Mouse (Mus musculus) MEL (cell line): ENCODE results near the gene Cpt1a. TPM values are rescaled to one million over a fixed set of nuclear protein-coding genes. Genes with fewer than 3 reads are reported as not detected.

Experiments used
- DNase-seq: peaks from one replicate; pipeline ENCODE4 v3.0.0; 2011; ENCODE audit warnings: low read depth, low spot score
- H3K27ac ChIP-seq: 2 replicates; pipeline ENCODE4 v1.5.1; 2012; ENCODE audit warnings: low read depth, mild to moderate bottlenecking, control low read depth, low read length, moderate library complexity; ENCODE audit not compliant: control insufficient read depth
- H3K27me3 ChIP-seq, 2 experiments: fragments of 150-350 bp in 1 of 2; sonication (generic) in 1 of 2; 2 replicates each; pipeline ENCODE4 v1.6.1; 2012; ENCODE audit warnings: low read length in 2 of 2, mild to moderate bottlenecking in 2 of 2, improper control_type of control experiment in 1 of 2, moderate library complexity in 1 of 2; ENCODE audit not compliant: insufficient read depth in 2 of 2, control insufficient read depth in 1 of 2
- H3K36me3 ChIP-seq, 2 experiments: 2 replicates each; pipeline ENCODE4 v1.6.1; 2012 to 2014; ENCODE audit warnings: low read length in 2 of 2, improper control_type of control experiment in 1 of 2, inconsistent platforms in 1 of 2, mild to moderate bottlenecking in 1 of 2; ENCODE audit not compliant: insufficient read depth in 2 of 2, control insufficient read depth in 1 of 2
- H3K4me1 ChIP-seq, 2 experiments: fragments of 150-350 bp in 1 of 2; sonication (generic) in 1 of 2; 2 replicates each; pipeline ENCODE4 v1.6.1; 2012; ENCODE audit warnings: low read length in 2 of 2, improper control_type of control experiment in 1 of 2, mild to moderate bottlenecking in 1 of 2; ENCODE audit not compliant: insufficient read depth in 2 of 2, control insufficient read depth in 1 of 2
- H3K4me3 ChIP-seq, 2 experiments: fragments of 150-350 bp in 1 of 2; sonication (generic) in 1 of 2; 2 replicates each; pipeline ENCODE4 v1.5.1; 2012; ENCODE audit warnings: low read depth in 2 of 2, low read length in 2 of 2, mild to moderate bottlenecking in 2 of 2, moderate library complexity in 2 of 2, control low read depth in 1 of 2, improper control_type of control experiment in 1 of 2; ENCODE audit not compliant: control insufficient read depth in 1 of 2, insufficient read depth in 1 of 2
- H3K79me2 ChIP-seq: 2 replicates; pipeline ENCODE4 v1.6.1; 2012; ENCODE audit warnings: mild to moderate bottlenecking, low read length, moderate library complexity; ENCODE audit not compliant: control insufficient read depth, poor library complexity, insufficient read depth
- H3K9ac ChIP-seq: 2 replicates; pipeline ENCODE4 v1.6.1; 2012; ENCODE audit warnings: low read depth, mild to moderate bottlenecking, control low read depth, low read length, moderate library complexity; ENCODE audit not compliant: control insufficient read depth, poor library complexity, severe bottlenecking
- H3K9me3 ChIP-seq: fragments of 150-350 bp; sonication (generic); replicated peaks from 2 replicates; pipeline ENCODE4 v1.6.1; 2012; ENCODE audit warnings: mild to moderate bottlenecking, low read length, improper control_type of control experiment, moderate library complexity; ENCODE audit not compliant: insufficient read depth
- E2F4 ChIP-seq: IDR thresholded peaks from 2 replicates; pipeline ENCODE4 v1.6.1; 2011; ENCODE audit warnings: low read depth, low read length, improper control_type of control experiment, borderline replicate concordance
- ELF1 ChIP-seq: IDR thresholded peaks from 2 replicates; pipeline ENCODE4 v1.6.1; 2014; ENCODE audit warnings: low read depth, mild to moderate bottlenecking, inconsistent platforms, low read length, improper control_type of control experiment, moderate library complexity
- ETS1 ChIP-seq: IDR thresholded peaks from 2 replicates; pipeline ENCODE4 v1.6.1; 2012; ENCODE audit warnings: low read depth, mild to moderate bottlenecking, inconsistent platforms, low read length, improper control_type of control experiment, moderate library complexity
- GABPA ChIP-seq: IDR thresholded peaks from 2 replicates; pipeline ENCODE4 v1.6.1; 2012; ENCODE audit warnings: low read depth, mild to moderate bottlenecking, inconsistent platforms, low read length, improper control_type of control experiment, moderate library complexity
- GATA1 ChIP-seq: IDR thresholded peaks from 2 replicates; pipeline ENCODE4 v1.6.1; 2011; ENCODE audit warnings: low read depth, low read length, improper control_type of control experiment
- MAX ChIP-seq: IDR thresholded peaks from 2 replicates; pipeline ENCODE4 v1.6.1; 2011; ENCODE audit warnings: low read length, improper control_type of control experiment
- MEF2A ChIP-seq: IDR thresholded peaks from 2 replicates; pipeline ENCODE4 v1.6.1; 2014; ENCODE audit warnings: low read depth, mild to moderate bottlenecking, inconsistent platforms, low read length, improper control_type of control experiment; ENCODE audit not compliant: poor library complexity, insufficient replicate concordance, severe bottlenecking; ENCODE audit errors: extremely low read depth
- MYB ChIP-seq: IDR thresholded peaks from 2 replicates; pipeline ENCODE4 v1.6.1; 2011; ENCODE audit warnings: mild to moderate bottlenecking, low read depth, low read length, improper control_type of control experiment
- NRF1 ChIP-seq: IDR thresholded peaks from 2 replicates; pipeline ENCODE4 v1.6.1; 2014; ENCODE audit warnings: low read depth, mild to moderate bottlenecking, inconsistent platforms, low read length, improper control_type of control experiment, moderate library complexity; ENCODE audit not compliant: poor library complexity, insufficient read depth, severe bottlenecking
- POLR2A ChIP-seq, 2 experiments: IDR thresholded peaks; 2 replicates each; pipeline ENCODE4 v1.6.1; 2011 to 2012; ENCODE audit warnings: low read length in 2 of 2, mild to moderate bottlenecking in 2 of 2, control low read depth in 1 of 2, improper control_type of control experiment in 1 of 2, low read depth in 1 of 2, moderate library complexity in 1 of 2; ENCODE audit not compliant: control insufficient read depth in 1 of 2, insufficient read depth in 1 of 2, poor library complexity in 1 of 2
- POLR2AphosphoS2 ChIP-seq: IDR thresholded peaks from 2 replicates; pipeline ENCODE4 v1.6.1; 2011; ENCODE audit warnings: low read length, improper control_type of control experiment
- POLR2AphosphoS5 ChIP-seq: IDR thresholded peaks from 2 replicates; pipeline ENCODE4 v1.6.1; 2012; ENCODE audit warnings: low read depth, borderline replicate concordance, mild to moderate bottlenecking, inconsistent platforms, low read length, moderate library complexity, mixed read lengths
- RAD21 ChIP-seq: IDR thresholded peaks from 2 replicates; pipeline ENCODE4 v1.6.1; 2011; ENCODE audit warnings: mild to moderate bottlenecking, low read depth, low read length, improper control_type of control experiment
- SMC3 ChIP-seq: IDR thresholded peaks from 2 replicates; pipeline ENCODE4 v1.6.1; 2011; ENCODE audit warnings: low read depth, low read length, improper control_type of control experiment
- TAL1 ChIP-seq: IDR thresholded peaks from 2 replicates; pipeline ENCODE4 v1.6.1; 2012; ENCODE audit warnings: mild to moderate bottlenecking, inconsistent platforms, low read length, moderate library complexity, mixed read lengths
- USF2 ChIP-seq, 2 experiments: IDR thresholded peaks; 2 replicates each; pipeline ENCODE4 v1.6.1; 2011 to 2012; ENCODE audit warnings: improper control_type of control experiment in 2 of 2, low read length in 2 of 2, borderline replicate concordance in 1 of 2, inconsistent platforms in 1 of 2, low read depth in 1 of 2, mild to moderate bottlenecking in 1 of 2; ENCODE audit not compliant: insufficient read depth in 1 of 2
- ZC3H11A ChIP-seq: IDR thresholded peaks from 2 replicates; pipeline ENCODE4 v1.6.1; 2012; ENCODE audit warnings: low read depth, mild to moderate bottlenecking, inconsistent platforms, low read length, improper control_type of control experiment
- ZKSCAN1 ChIP-seq: IDR thresholded peaks from 2 replicates; pipeline ENCODE4 v1.6.1; 2012; ENCODE audit warnings: low read depth, mild to moderate bottlenecking, inconsistent platforms, low read length, improper control_type of control experiment, moderate library complexity
- ZMIZ1 ChIP-seq: IDR thresholded peaks from 2 replicates; pipeline ENCODE4 v1.6.1; 2012; ENCODE audit warnings: low read depth, mild to moderate bottlenecking, inconsistent platforms, low read length, improper control_type of control experiment, moderate library complexity
- polyA plus RNA-seq, 2 experiments: library from polyadenylated mRNA; stranded (reverse) in 1 of 2; unstranded in 1 of 2; fragments of >175 nt in 1 of 2; fragments of >200 nt in 1 of 2; gene quantifications; 2 replicates each; pipeline versions ENCODE4 v1.2.1 to v1.2.4; 2012; ENCODE audit warnings: low replicate concordance in 2 of 2, low read depth in 1 of 2; ENCODE audit not compliant: insufficient read length in 2 of 2, insufficient read depth in 1 of 2, missing spikeins in 1 of 2
- total RNA-seq: library from RNA; depleted of rRNA; stranded (reverse); fragments of 300-350 nt; gene quantifications from 2 replicates; pipeline ENCODE4 v1.2.3, GENCODE M21; 2012

The Cpt1a gene
- total and polyA plus RNA-seq, 3 experiments: 16.1 to 40.4 TPM; not detected in 1

DNA sequence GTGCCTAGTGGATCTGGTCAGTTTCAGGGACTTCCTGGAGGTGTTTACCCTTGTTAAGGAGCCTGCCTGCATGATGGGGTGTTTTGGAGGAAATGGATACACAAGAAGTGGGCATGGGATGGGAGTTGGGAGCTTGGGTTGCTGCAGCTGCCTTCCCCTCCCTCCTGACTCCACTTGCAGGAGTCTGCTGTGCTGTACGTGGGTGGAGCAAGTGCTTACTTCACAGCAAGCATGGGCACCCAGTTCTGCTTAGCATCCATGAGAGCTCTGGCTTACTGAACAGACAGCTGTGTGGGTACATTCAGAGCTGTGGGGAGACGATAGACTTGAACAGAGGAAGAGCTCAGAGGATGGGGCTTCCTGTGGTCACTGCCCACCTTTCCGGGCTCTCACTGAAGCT is 18.9 kb downstream of the Cpt1a start:
- TF ChIP-seq ZMIZ1 (no peak), SMC3 (no peak), ETS1 (no peak), ZC3H11A (no peak), GABPA (no peak), POLR2AphosphoS5 (no peak), MYB (no peak), TAL1 (no peak), GATA1 (no peak), POLR2A (IDR thresholded peaks at IDR 0.05; ENCODE audit: control insufficient read depth in 1 of 2, insufficient read depth in 1 of 2, low read depth in 1 of 2, low read length in 2 of 2, poor library complexity in 1 of 2) (no peak), MAX (no peak), MEF2A (no peak), ZKSCAN1 (no peak), POLR2AphosphoS2 (no peak), ELF1 (no peak), NRF1 (no peak), RAD21 (no peak)
- no peak for DNase-seq
- Histone ChIP-seq H3K36me3 (no peaks in the 10 kb centered on the region), H3K4me1 (no peaks in the 10 kb centered on the region; a peak in 1 of 4 replicates), H3K27ac (no peak overlapping the region), H3K9me3 (no peaks in the 10 kb centered on the region), H3K9ac (no peak overlapping the region), H3K79me2 (no peaks in the 10 kb centered on the region), H3K4me3 (no peak overlapping the region), H3K27me3 (no peaks in the 10 kb centered on the region)

GRCm38 (mm10) chr19:3343929-3344328 is 21.8 kb downstream of the Cpt1a start:
- Histone ChIP-seq H3K27me3 (no peaks in the 10 kb centered on the region), H3K36me3 (no peaks in the 10 kb centered on the region), H3K4me3 (no peak overlapping the region), H3K27ac (no peak overlapping the region), H3K4me1 (no peaks in the 10 kb centered on the region; a peak in 1 of 4 replicates), H3K9ac (no peak overlapping the region), H3K79me2 (no peaks in the 10 kb centered on the region), H3K9me3 (no peaks in the 10 kb centered on the region)
- TF ChIP-seq E2F4: no peak
- TF ChIP-seq USF2 (IDR thresholded peaks at IDR 0.05; ENCODE audit: borderline replicate concordance in 1 of 2, insufficient read depth in 1 of 2, low read depth in 1 of 2, low read length in 2 of 2): no peak
- no peak for TF ChIP-seq TAL1
- TF ChIP-seq MEF2A: no peak
- no peak for TF ChIP-seq SMC3
- no peak for TF ChIP-seq POLR2AphosphoS5
- DNase-seq: no peak
